8 mouse cellular contexts compared by ENCODE assay signal in the genomic region with DNA sequence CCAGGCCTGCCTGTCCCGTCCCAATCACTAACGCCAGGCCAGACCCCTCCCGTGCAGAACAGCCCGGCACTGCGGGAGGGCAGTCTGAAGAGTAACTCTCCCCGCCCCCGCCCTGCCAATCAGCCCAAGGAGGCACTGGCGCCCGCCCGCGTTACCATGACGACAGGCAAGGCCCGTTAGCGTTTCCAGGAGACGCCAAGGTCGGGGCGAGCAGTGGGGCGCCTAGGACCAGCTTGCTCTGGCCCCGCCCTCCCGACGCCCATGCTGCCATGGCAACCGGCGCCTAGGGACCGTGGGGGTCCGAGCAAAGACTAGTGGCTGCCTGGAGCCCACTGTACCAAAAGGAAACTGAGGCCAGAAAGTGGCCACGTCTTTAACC. TPM values are rescaled to one million over a fixed set of nuclear protein-coding genes. Genes with fewer than 3 reads are reported as not detected.
DNase-seq lines count a peak whose midpoint lies in the region; ATAC-seq and TF ChIP-seq lines count a peak whose summit lies in the region.

No protein-coding gene starts in this region.

- 2% methylated on average over 26 of the region's 26 CpGs for WGBS in forebrain, embryonic 10.5 days
- under 1% methylated on average over 26 of the region's 26 CpGs for WGBS in lung, embryonic 14.5 days
- under 1% methylated on average over 24 of the region's 26 CpGs for WGBS in neural tube, embryonic 14.5 days

- H3K27me3 ChIP-seq in forebrain, embryonic 10.5 days (ENCODE audit: poor library complexity, severe bottlenecking) = peaks cover 32% of the 10 kb centered on the region
- H3K27me3 ChIP-seq in lung, embryonic 14.5 days (ENCODE audit: insufficient read depth, low read length) = no peaks in the 10 kb centered on the region
- H3K27me3 ChIP-seq in neural tube, embryonic 14.5 days (ENCODE audit: control insufficient read depth, insufficient read depth, low read length) = no peaks in the 10 kb centered on the region

- peak; percentile 85 for DNase-seq in Muller cell, postnatal 12 days (ENCODE audit: inconsistent ontology term)
- DNase-seq in c-Kit-negative CD71-positive TER-119-positive erythroid progenitor cells, embryonic 14.5 days (ENCODE audit: low read depth, low spot score) = peak; percentile 64
- DNase-seq in forebrain, embryonic 10.5 days (ENCODE audit: extremely low spot score, low spot score) = peak; percentile 95
- peak; percentile 86 for DNase-seq in heart, postnatal 4 days
- peak; percentile 84 to 87 for DNase-seq in layer of hippocampus, adult 18-20 months (ENCODE audit: low spot score in 2 of 2)
- DNase-seq in lung, embryonic 14.5 days = peak; percentile 93
- DNase-seq in thymus, postnatal 10 days (ENCODE audit: low spot score in 2 of 2) = peak; percentile 57 to 59

- peak overlapping the region; percentile 45 for H3K4me3 ChIP-seq in forebrain, embryonic 10.5 days
- H3K4me3 ChIP-seq in lung, embryonic 14.5 days (ENCODE audit: low read depth, low read length) = 0 out of 2 replicates have a peak overlapping the region, but pooled peaks have one; percentile 16
- no peak overlapping the region for H3K4me3 ChIP-seq in neural tube, embryonic 14.5 days (ENCODE audit: low read depth, low read length)

- peak; percentile 32 for ATAC-seq in lung, embryonic 14.5 days (ENCODE audit: insufficient read depth)
- ATAC-seq in neural tube, embryonic 14.5 days (ENCODE audit: low read depth) = peak; percentile 58

- H3K9me3 ChIP-seq in forebrain, embryonic 10.5 days = peaks cover 8% of the 10 kb centered on the region; the same call in 1 of the 2 replicates
- no peaks in the 10 kb centered on the region for H3K9me3 ChIP-seq in lung, embryonic 14.5 days (ENCODE audit: low read depth, low read length)
- no peaks in the 10 kb centered on the region for H3K9me3 ChIP-seq in neural tube, embryonic 14.5 days (ENCODE audit: control insufficient read depth, low read length)

- H3K36me3 ChIP-seq in forebrain, embryonic 10.5 days (replicated peaks) = peaks cover 54% of the 10 kb centered on the region
- H3K36me3 ChIP-seq in lung, embryonic 14.5 days (ENCODE audit: insufficient read depth) = peaks cover 23% of the 10 kb centered on the region
- H3K36me3 ChIP-seq in neural tube, embryonic 14.5 days (ENCODE audit: control insufficient read depth, insufficient read depth, low read length) = no peaks in the 10 kb centered on the region; the same call in 1 of the 2 replicates

- peak overlapping the region; percentile 16; the same call in 1 of the 2 replicates for H3K9ac ChIP-seq in lung, embryonic 14.5 days
- H3K9ac ChIP-seq in neural tube, embryonic 14.5 days (replicated peaks; ENCODE audit: low read depth, low read length) = no peak overlapping the region

- H3K4me2 ChIP-seq in lung, embryonic 14.5 days = peak overlapping the region; percentile 50
- peak overlapping the region; percentile 43 for H3K4me2 ChIP-seq in neural tube, embryonic 14.5 days (ENCODE audit: low read depth, low read length)

- H3K4me1 ChIP-seq in forebrain, embryonic 10.5 days = peaks cover 82% of the 10 kb centered on the region
- H3K4me1 ChIP-seq in lung, embryonic 14.5 days (ENCODE audit: insufficient read depth) = peaks cover 31% of the 10 kb centered on the region
- peaks cover 41% of the 10 kb centered on the region for H3K4me1 ChIP-seq in neural tube, embryonic 14.5 days (ENCODE audit: control insufficient read depth, insufficient read depth, low read length)

- peak overlapping the region; percentile 88 for H3K27ac ChIP-seq in forebrain, embryonic 10.5 days
- peak overlapping the region; percentile 38; the same call in 1 of the 2 replicates for H3K27ac ChIP-seq in lung, embryonic 14.5 days (ENCODE audit: low read depth)
- peak overlapping the region; percentile 58 for H3K27ac ChIP-seq in neural tube, embryonic 14.5 days (ENCODE audit: low read depth, low read length)

- no peak for TF ChIP-seq CTCF in lung, embryonic 14.5 days (IDR thresholded peaks at IDR 0.05; ENCODE audit: low read depth)

RNA-seq across cellular contexts. Expression of gene Isyna1, which starts 7.1 kb away (rescaled TPM):
- 166 and 170 TPM in 2 replicates for polyA plus RNA-seq in forebrain, embryonic 10.5 days (2016; fragmentation: Nextera tagmentation; extraction: Ambion mirVana)
- 10 to 100 TPM; 38.9 to 41.6 TPM for total RNA-seq in heart, postnatal 4 days (2021)
- total RNA-seq in layer of hippocampus, adult 18-20 months (2021) = 10 to 100 TPM; 47.3 to 47.7 TPM
- 91.6 and 107 TPM in 2 replicates for polyA plus RNA-seq in lung, embryonic 14.5 days (2014; fragmentation: Nextera tagmentation; extraction: Ambion mirVana)
- polyA plus RNA-seq in neural tube, embryonic 14.5 days (2014; fragmentation: Nextera tagmentation; extraction: Ambion mirVana) = 65.5 and 73.3 TPM in 2 replicates

RNA-seq across cellular contexts. Expression of gene Ssbp4, which starts 7.4 kb away (rescaled TPM):
- 74.4 and 84.1 TPM in 2 replicates for polyA plus RNA-seq in forebrain, embryonic 10.5 days (2016; fragmentation: Nextera tagmentation; extraction: Ambion mirVana)
- total RNA-seq in heart, postnatal 4 days (2021) = 10 to 100 TPM; 73.8 to 78.5 TPM
- 100 to 1,000 TPM; 272 to 279 TPM for total RNA-seq in layer of hippocampus, adult 18-20 months (2021)
- 127 and 143 TPM in 2 replicates for polyA plus RNA-seq in lung, embryonic 14.5 days (2014; fragmentation: Nextera tagmentation; extraction: Ambion mirVana)
- polyA plus RNA-seq in neural tube, embryonic 14.5 days (2014; fragmentation: Nextera tagmentation; extraction: Ambion mirVana) = 163 and 240 TPM in 2 replicates

RNA-seq across cellular contexts. Expression of gene Lrrc25, which starts 14.7 kb away (rescaled TPM):
- polyA plus RNA-seq in forebrain, embryonic 10.5 days (2016; fragmentation: Nextera tagmentation; extraction: Ambion mirVana) = 0.49 and 0.87 TPM in 2 replicates
- total RNA-seq in heart, postnatal 4 days (2021) = 1 to 10 TPM; 1.1 to 1.5 TPM
- under 1 TPM; 0.33 to 0.37 TPM for total RNA-seq in layer of hippocampus, adult 18-20 months (2021)
- polyA plus RNA-seq in lung, embryonic 14.5 days (2014; fragmentation: Nextera tagmentation; extraction: Ambion mirVana) = 1.9 TPM in 2 replicates
- 0.20 and 1.8 TPM in 2 replicates for polyA plus RNA-seq in neural tube, embryonic 14.5 days (2014; fragmentation: Nextera tagmentation; extraction: Ambion mirVana)

RNA-seq across cellular contexts. Expression of gene Gdf15, which starts 31.0 kb away (rescaled TPM):
- not detected in 2 replicates for polyA plus RNA-seq in forebrain, embryonic 10.5 days (2016; fragmentation: Nextera tagmentation; extraction: Ambion mirVana)
- total RNA-seq in heart, postnatal 4 days (2021) = 1 to 10 TPM; 2.7 to 3.5 TPM
- total RNA-seq in layer of hippocampus, adult 18-20 months (2021) = not detected
- 0.12 and 0.22 TPM in 2 replicates for polyA plus RNA-seq in lung, embryonic 14.5 days (2014; fragmentation: Nextera tagmentation; extraction: Ambion mirVana)
- 0.54 TPM in 1 of 2 replicates, not detected in the other for polyA plus RNA-seq in neural tube, embryonic 14.5 days (2014; fragmentation: Nextera tagmentation; extraction: Ambion mirVana)

RNA-seq across cellular contexts. Expression of gene Pgpep1, which starts 58.9 kb away (rescaled TPM):
- polyA plus RNA-seq in forebrain, embryonic 10.5 days (2016; fragmentation: Nextera tagmentation; extraction: Ambion mirVana) = 40.5 and 49.3 TPM in 2 replicates
- 10 to 100 TPM; 32.2 to 38.4 TPM for total RNA-seq in heart, postnatal 4 days (2021)
- total RNA-seq in layer of hippocampus, adult 18-20 months (2021) = 10 to 100 TPM; 20.0 to 23.3 TPM
- 46.6 and 48.2 TPM in 2 replicates for polyA plus RNA-seq in lung, embryonic 14.5 days (2014; fragmentation: Nextera tagmentation; extraction: Ambion mirVana)
- polyA plus RNA-seq in neural tube, embryonic 14.5 days (2014; fragmentation: Nextera tagmentation; extraction: Ambion mirVana) = 74.5 and 85.2 TPM in 2 replicates

Comparison
In these comparisons a context has a peak if more than half of its experiments do, and no peak if none do; other contexts are left out.
1. H3K27ac ChIP-seq: peak in every context shown above with its lines; median percentile 88 in forebrain, embryonic 10.5 days; 58 in neural tube, embryonic 14.5 days; 38 in lung, embryonic 14.5 days.